Mouse (Mus musculus): ENCODE results near the gene Slc16a14.

- TF ChIP-seq GATA1 (IDR thresholded peaks at IDR 0.05; ENCODE audit: borderline replicate concordance, low read length) (no peak), FLI1 (IDR thresholded peaks at IDR 0.05; ENCODE audit: low read length) (no peak)
Observed at GRCm38 (mm10) chr1:84935668-84936067, 734 bp upstream of the Slc16a14 start.
